Mouse (Mus musculus) layer of hippocampus, adult 11-12 months (tissue): ENCODE data around the gene Mettl26.
A peak's percentile ranks its signal among the peaks of the same experiment; 100 is the strongest.

Experiments used
- DNase-seq: peaks from one replicate; pipeline ENCODE4 v3.0.0; 2022; ENCODE audit warnings: low spot score

Mettl26 gene

DNA sequence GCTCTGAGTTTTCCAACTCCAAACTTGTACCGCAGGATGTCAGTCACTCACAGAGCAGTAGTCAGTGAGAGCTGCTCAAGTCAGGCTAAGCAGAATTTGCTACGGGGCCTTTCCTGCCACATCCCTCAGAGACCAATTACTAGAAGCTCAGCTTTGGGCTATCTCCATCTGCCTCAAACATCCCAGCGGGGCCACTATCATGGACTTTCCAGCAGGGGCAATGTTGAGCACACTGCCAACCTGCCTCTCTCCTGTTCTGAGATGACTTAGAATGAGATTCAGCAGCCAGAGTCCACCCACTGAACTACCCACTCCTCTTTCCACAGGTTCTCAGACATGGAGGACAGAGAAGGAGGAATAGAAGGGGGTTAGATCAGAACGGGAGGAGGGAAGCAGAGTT is 10.8 kb downstream of the Mettl26 start:
- DNase-seq = no peak

GRCm38 (mm10) chr17:25886806-25887205 is 11.9 kb downstream of the Mettl26 start:
- DNase-seq = no peak

DNA sequence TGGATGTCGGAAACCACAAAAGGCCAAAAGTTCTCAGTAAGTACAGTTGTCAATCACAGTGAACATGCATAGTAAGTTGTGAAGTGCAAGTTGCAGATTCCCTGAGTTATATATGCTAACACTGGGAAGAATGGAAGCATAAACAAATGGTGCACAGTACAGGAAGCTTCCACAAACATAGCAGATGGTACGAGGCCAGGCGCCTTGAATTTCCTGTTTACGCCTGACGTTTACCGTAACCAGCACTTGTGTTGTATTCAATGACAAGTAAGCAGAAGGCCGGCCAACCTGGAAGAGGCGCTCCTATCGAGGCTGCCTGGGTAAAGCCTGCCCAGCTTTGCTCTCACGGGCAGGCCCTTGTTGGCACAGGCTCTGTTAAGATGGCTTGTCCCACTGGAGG is 12.6 kb downstream of the Mettl26 start:
- DNase-seq = no peak

GRCm38 (mm10) chr17:25888837-25889236 is 14.0 kb downstream of the Mettl26 start:
- DNase-seq = no peak

DNA sequence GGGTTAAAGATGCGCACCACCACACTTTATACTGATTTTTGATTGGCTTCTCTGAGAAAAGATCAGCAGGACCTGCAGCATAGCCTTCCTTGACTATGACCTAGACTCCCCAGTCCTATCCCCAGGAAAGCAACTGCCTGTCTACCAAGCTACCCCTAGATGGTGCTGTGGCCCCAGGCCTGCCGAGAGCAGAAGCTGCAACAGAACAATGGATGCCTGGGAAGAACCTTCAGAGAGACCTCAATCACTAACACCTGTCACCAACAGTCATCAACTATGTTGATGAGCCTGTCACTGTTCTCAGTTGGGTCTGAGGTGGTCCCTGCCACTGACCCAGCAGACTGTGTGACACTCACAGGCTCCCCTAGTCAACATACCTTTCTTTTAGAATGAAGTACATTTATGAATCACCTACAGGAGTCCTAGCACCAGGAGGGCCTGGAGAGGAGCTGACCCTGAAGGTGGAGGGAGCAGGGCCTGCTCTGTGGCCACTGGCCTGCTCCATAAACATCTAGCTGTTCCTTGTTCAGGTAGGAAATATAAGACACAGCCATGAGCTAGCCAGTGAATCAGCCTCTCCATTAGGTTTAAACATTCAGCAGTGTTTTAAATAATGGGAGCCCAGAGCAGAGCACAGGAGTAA is 19.2 kb downstream of the Mettl26 start:
- peak; percentile 63 for DNase-seq

GRCm38 (mm10) chr17:25895415-25895814 is 20.5 kb downstream of the Mettl26 start:
- no peak for DNase-seq

- DNase-seq = no peak
Measured at GRCm38 (mm10) chr17:25895891-25896290, 21.0 kb downstream of the Mettl26 start.

DNA sequence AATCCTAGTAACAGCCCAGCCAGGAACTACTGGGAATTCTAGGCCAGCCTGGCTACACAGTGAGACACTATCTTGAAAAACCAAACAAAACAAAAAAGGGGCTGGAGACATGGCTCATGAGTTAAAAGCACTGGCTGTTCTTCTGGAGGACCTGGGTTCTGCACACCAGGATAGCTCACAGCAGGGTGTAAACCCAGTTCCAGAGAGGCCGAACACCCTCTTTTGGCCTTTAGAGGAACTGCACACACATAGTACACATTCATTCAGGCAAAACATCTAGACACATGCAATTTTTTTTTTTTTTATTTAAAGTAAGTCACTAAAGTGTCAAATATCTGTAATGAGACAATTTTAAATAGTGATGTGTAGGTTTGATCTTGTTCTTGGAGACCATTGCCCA is 25.3 kb downstream of the Mettl26 start:
- no peak for DNase-seq

- DNase-seq = no peak
Measured at GRCm38 (mm10) chr17:25903061-25903460, 28.2 kb downstream of the Mettl26 start.

- no peak for DNase-seq
Measured at GRCm38 (mm10) chr17:25907640-25908039, 32.8 kb downstream of the Mettl26 start.

DNA sequence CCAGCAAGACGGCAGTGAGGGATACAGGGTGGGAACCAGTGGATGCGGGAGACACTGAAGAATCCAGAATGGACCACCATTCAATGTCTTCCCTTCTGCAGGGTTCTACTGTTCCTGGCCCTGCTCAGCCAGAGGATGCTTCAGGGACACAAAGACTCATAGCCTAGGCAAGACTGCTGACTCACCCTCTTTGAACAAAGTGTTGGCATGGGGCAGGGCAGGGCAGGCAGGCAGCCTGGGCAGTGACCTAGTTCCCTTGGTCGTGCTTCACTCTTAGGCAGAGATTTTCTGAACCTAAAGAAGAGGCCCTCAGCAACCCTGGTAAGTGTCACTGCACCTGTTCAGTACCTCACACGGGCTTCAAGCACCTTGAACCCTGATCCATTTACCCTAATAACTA is 36.9 kb downstream of the Mettl26 start:
- no peak for DNase-seq

GRCm38 (mm10) chr17:25913186-25913876 is 38.5 kb downstream of the Mettl26 start:
- DNase-seq = peak; percentile 74

DNA sequence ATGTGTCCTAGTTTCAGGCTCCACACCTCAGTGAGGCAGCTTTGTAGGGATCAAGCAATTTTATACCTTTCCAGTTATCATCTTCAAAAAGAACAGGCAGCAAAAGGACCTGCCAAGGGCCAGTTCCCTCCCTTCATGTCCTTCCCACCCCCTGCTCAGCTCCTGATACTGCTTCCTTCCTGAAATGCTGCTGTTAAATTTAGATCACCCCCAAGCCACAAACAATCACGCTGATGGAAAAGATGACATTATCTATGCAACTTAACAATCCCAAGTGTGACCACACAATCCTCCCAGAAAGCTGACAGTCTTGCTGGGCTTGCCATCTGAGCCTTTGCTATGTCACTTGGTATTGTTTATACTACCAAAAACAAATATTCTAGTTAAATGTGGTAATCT is 39.0 kb downstream of the Mettl26 start:
- no peak for DNase-seq

DNA sequence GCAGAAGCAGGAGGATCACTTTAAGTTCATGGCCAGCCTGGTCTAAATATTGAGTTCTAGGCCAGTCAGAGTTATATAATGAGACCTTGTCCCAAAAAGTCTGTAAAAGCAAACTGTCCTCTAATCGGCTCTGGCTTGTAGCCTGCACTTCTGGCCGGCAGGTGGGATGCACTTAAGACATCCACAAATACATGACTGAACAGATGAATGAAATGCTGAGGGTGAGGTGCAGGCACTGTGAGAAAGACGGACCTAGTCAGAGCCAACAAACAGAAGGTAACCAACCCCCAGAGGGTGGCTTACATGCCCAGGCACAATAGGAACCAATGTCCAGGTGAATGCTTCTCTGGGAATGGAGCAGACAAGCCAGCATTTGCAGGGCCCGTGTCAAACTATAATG is 39.4 kb downstream of the Mettl26 start:
- DNase-seq = no peak

DNA sequence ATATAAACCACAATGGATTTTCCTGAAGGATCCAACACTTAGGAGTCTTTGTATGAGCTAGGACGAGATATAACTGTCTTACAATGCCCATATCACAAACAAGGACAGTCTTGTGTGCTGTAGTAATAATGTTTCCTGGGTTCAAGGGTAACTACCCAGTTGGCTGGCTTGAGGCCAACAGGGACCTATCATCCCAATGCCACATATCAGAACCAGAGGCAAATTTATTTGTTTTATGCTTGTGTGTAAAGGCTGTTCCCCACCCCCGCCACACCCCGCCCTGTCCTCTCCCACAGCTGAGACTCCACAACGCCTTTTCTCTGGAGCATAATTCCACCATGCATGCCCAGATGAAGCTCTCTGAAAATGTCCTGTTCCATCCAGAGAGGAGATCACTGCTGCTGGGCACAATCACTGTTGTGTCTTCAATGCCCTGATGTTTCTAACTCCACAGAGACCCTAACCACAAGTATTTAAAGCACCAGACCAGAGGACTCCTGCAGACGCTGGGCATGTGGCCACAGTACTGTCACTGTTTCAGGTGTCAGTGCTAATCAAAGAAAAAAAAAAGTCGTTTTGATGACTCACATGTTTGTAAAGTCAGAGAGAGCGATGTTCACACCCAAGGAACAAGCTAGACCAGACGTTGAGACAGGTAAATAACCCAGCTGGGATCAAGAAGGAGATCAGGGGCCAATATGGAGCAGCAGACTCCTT is 42.2 kb downstream of the Mettl26 start:
- DNase-seq = no peak

DNA sequence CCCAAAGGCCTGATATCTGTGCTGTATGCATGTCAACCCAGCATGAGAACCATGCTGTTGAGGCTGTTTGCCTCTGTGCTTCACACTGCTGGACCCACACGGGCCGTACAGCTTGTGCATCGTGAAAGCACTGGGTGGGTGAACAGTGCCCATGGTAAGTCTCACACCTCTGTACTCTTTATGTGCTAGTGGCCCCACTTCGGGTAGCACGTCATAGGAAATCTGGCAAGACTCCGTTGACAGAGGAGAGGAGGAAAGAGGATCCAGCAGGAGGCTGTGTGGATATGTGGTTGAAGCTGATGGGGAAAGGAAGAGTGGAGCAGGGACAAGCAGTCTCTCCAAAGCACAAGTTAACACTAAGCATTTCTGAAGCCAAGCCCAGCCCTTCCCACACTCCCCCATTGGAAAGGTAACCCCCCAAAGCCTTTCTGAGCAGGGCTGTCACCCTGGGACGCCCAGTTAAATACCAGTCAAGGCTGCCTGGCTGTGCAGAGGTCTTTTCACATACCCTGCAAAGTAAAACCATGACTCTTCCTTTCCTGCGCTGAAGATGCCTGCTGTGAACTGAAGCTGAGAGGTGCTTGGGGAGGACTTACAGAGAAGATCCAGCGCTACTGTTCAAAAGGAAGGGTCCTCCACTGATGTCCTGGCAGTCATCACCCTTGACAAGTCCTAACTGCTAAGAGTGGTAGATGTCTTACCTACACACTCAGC is 43.3 kb downstream of the Mettl26 start:
- no peak for DNase-seq

DNA sequence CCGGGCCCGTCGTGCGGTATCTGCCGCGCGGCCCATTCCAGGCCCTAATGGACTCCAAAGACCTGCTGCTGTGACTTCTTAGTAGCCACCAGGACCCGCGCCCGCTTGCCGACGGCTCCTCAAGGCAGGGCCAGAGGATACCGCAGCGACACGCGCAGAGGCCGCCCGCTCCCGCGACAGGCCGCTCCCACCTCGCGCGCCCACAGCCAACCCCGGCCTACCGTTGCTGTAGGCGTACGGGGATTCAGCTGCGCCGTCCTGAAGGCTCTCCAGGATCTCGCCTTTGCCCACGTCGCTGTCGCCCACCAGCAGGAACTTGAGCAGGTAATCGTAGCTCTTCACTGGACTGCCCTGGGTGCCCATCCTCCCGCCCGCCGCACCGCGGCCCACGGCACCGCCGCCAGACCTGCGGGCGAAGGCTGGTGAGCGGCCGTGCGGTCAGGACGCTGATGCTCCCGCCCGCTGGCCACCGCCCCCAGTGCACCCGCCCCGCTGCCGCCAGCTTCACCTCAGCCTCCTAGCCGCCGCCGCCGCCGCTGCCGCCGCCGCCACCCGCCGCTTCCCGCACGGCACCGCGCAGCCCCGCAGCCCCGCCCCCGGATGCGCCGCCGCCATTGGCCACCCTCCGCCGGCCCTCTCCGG is 44.4 kb downstream of the Mettl26 start, which contains the start of gene Rab40c:
TSS of gene Rab40c (minus strand) at position 584 of the 642 bp plus-strand sequence.
- peak; percentile 58 for DNase-seq

GRCm38 (mm10) chr17:25919786-25920642 is 45.1 kb downstream of the Mettl26 start:
- DNase-seq = peak; percentile 100

GRCm38 (mm10) chr17:25922120-25922519 is 47.2 kb downstream of the Mettl26 start:
- no peak for DNase-seq

- DNase-seq = peak; percentile 75
Measured at GRCm38 (mm10) chr17:25925348-25925747, 50.5 kb downstream of the Mettl26 start.
